Mouse (Mus musculus) mature B cell (primary cell): ENCODE results near the gene Upb1.
"Not testable (repeated sequence)": the region's sequence is repeated elsewhere in the genome, so short reads cannot be mapped to it uniquely, and the experiment has no call there.

ENCODE experiments used
- in situ Hi-C: fragments of 300-500 bp; cut with MboI; formaldehyde crosslinking; loops from 2 replicates; pipeline ENCODE4 v1.14.3; 2019

The Upb1 gene

GRCm38 (mm10) chr10:75456061-75456831 is 55.3 kb downstream of the Upb1 start:
- in situ Hi-C loops, result not testable (repeated sequence)

DNA sequence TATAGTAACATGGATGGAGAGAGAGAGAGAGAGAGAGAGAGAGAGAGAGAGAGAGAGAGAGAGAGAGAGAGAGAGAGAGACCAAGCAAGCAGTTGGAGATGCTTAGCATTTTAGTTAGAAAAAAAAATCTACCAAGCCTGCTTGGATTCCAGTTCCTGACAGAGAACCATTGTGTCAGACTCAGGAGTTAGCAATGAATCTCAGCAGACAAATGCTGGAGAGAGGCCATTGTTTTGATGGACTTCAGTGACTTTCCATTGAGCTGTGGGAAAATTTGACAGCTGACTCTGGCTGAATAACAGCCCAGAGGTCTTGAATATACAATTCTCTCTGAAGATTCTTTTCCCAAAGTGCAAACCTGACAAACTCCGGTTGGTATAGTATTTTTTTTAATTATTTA is 56.9 kb downstream of the Upb1 start:
- in situ Hi-C loops, result no loop called here

DNA sequence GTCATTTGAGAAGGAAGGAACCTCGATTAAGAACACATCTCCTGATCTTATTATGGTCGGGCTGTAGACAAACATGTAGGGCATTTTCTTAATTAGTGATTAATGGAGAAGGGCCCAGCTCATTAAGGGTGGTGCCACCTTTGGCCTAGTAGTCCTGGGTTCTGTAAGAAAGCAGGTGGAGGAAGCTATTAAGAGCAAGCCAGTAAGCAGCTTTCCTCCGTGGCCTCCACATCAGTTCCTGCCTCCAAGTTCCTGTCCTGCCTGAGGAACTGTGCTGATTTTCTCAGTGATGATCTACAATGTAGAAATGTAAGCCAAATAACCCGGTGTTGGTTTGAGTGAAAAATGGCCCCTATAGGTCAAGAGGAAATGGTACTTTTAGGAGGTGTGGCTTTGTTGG is 57.4 kb downstream of the Upb1 start:
- in situ Hi-C loops, result no loop called here

DNA sequence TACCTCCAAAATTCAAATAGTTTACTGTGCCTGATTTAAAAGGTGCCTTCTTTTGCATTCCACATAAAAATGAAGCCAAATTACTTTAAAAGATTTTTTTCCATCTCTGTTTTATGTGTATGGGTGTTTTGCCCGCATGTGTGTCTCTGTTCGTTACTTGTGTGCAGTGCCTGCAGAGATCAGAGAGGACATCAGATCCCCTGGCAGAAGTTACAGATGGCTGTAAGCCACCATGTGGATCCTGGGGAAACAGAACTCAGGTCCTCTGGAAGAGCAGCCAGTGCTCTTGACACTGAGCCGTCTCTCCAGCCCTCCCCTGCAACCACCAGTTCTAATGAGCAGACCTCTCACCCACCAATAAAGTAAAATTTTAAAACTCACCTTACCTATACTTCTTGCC is 61.8 kb downstream of the Upb1 start:
- in situ Hi-C loops, result no loop called here

DNA sequence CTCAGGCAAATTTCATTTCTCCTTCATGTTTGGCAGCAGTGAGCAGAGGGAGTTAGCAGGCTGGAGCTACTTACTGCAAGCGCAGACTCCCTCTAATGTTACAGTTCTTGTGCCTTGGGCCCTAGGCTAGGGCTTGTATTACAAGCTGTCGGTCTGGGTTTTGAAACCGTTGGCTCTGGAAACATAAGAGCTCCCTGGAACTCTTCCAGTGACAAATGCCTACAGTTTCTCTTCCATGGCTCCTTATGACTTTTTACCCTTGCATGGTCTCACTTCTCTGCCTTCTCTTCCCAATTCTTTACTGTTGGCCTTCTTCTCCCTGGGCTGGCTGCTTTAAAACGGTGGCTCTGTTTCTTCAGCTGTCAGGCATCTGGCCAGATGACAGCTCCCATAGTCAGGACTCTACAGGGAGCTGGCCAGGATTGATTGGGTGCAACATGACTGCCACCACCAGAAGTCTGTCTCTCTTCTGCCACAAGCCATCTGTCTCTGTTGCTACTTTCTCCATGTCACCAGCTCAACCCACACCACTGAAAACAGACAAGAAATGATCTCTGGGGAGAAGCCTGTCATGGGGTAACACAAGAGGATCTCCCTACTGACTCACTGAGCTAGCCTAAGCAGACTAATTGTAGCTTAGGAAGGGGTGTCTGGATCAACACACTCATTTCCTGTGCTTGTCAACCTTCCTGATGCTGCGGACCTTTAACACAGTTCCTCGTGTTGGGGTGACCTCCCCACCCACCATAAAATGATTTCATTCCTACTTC is 65.1 kb downstream of the Upb1 start:
- in situ Hi-C loops, result no loop called here

DNA sequence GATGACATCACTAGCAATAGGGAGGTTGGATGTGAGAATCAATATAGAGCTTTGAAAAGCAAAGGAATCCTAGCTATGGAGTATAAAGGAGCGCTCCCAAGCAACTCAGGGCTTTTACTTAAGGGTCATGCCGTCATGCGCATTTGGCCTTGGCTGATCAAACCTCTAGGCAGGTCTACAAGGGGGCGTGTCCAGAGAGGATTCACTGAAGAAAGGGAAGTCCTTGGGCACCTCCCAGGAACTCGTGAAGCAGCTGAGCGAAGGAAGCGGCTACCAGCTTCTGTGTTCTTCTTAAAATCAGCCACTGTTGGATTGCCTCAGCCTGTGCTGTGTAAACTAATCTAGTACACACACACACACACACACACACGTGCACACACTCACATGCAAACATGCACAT is 72.5 kb downstream of the Upb1 start:
- in situ Hi-C loops, result no loop called here

- in situ Hi-C loops, result no loop called here
Measured at GRCm38 (mm10) chr10:75474571-75474970, 73.7 kb downstream of the Upb1 start.

- in situ Hi-C loops, result not testable (repeated sequence)
Measured at GRCm38 (mm10) chr10:75475139-75475850, 74.4 kb downstream of the Upb1 start.

GRCm38 (mm10) chr10:75477034-75477433 is 76.1 kb downstream of the Upb1 start:
- in situ Hi-C loops, result no loop called here

- in situ Hi-C loops, result loop anchor here (5.0 kb wide), 1 partner anchor 33 kb away; no protein-coding TSS in a partner anchor
Measured at GRCm38 (mm10) chr10:75479955-75480354, 79.0 kb downstream of the Upb1 start.

DNA sequence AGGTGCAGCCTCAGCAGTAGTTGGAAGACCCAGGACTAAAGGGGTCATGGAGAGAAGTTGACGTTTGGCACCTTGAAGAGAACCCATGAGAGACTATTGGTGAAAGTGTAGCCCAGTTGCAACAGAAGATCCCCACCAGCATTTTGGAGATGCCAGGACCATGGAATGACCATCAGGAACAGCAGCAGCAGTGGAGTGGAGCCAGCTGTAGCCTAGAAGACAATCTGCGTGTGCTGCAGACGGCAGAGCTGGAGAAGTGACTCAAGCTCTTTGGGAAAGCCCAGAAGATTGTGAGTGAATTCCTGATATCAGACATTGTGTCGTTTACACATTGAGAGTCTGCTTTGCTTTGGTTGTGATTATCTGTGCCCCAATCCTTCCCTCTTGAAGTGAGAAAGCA is 80.8 kb downstream of the Upb1 start:
- in situ Hi-C loops, result loop anchor here (5.0 kb wide), 1 partner anchor 34 kb away; no protein-coding TSS in a partner anchor

GRCm38 (mm10) chr10:75482271-75482670 is 81.4 kb downstream of the Upb1 start:
- in situ Hi-C loops, result loop anchor here (5.0 kb wide), 1 partner anchor 35 kb away; no protein-coding TSS in a partner anchor

- in situ Hi-C loops, result loop anchor here (5.0 kb wide), 1 partner anchor 36 kb away; no protein-coding TSS in a partner anchor
Measured at GRCm38 (mm10) chr10:75482919-75483483, 82.1 kb downstream of the Upb1 start.

GRCm38 (mm10) chr10:75484066-75484465 is 83.2 kb downstream of the Upb1 start:
- in situ Hi-C loops, result loop anchor here (5.0 kb wide), 1 partner anchor 37 kb away; no protein-coding TSS in a partner anchor

DNA sequence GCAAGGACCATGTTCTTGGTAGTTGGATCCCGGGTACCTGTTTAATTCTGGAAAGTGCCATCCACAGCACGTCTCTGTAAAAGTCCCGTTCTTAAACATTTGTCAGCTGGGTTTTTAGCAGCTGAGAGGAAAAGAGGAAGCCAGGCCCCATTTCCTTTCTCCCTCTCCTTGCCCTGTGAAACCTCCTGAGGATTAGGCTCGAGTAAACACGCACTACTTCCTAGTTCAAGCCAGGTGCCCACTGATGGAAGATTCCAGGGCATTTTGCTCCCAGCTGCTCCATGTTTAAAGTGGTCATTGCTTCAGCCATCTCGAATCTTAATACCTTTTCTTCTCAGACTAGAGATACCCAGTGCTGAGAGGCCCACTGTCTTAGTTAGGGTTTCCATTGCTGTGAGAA is 83.9 kb downstream of the Upb1 start:
- in situ Hi-C loops, result loop anchor here (5.0 kb wide), 1 partner anchor 37 kb away; no protein-coding TSS in a partner anchor

DNA sequence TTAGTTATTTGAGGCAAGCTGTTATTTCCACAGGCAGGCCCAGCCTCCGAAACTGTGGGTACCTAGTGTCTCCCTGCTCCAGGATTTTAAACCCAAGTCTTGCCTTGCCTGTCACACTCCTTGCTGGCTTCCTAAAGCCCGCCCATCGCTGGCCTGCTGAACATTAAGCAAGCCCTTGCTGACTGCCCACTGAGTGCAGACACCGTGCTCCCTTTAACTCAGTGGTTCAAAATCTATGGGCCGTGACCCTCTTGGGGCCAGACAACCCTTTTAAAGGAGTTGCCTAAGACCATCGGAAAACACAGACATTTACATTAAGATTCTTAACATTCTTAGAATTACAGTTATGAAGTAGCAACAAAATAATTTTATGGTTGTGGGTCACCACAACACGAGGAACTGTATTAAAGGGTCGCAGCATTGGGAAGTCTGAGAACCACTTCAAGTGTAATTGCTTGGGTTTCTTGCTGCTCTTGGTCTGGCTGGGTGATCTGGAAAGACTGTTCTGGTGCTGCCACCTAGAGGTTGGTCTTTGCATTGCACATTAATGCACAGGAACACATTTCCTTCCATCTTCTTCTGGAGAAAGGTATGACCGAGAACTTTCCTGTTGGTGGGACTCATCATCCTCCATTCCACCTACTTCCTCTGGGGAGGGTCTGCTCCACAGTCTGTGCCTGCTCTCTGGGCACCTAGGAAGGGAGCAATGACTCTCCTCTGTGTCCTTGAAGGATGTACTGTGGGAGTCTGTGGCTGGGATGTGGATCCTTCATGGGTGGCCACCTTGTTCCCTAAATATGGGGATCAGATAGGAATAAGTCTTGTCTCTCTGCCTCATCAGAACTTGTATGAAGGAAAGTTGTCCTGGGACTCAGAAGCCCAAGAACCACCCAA is 85.4 kb downstream of the Upb1 start:
- in situ Hi-C loops, result no loop called here

- in situ Hi-C loops, result no loop called here
Measured at GRCm38 (mm10) chr10:75487131-75487530, 86.2 kb downstream of the Upb1 start.

DNA sequence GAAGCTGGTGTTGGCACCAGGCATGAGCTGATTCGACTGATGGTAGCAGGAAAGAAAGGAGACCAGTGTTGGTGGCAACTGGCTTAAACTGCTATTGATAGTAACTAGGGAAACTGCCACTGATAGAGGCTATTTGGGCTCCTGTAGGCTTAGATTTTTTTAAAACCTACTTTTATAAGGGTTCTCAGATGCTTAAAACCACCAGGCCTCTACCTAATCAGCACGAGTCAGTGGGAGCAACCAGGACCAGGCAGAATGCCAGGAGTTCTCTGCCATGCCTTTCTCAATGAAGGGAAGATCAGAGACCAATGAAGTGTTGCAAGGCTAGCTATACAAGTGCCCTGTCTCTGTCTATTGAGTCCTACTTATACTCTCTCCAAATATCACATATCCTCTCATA is 88.6 kb downstream of the Upb1 start:
- in situ Hi-C loops, result no loop called here

- in situ Hi-C loops, result no loop called here
Measured at GRCm38 (mm10) chr10:75490731-75491130, 89.8 kb downstream of the Upb1 start.
